Mouse (Mus musculus): Measurements from ENCODE around the gene Traf7. TPM values are rescaled to one million over a fixed set of nuclear protein-coding genes. Genes with fewer than 3 reads are reported as not detected.

The Traf7 gene
- polyA plus RNA-seq, 1 experiment from 2014 or later: 42.6 TPM

DNA sequence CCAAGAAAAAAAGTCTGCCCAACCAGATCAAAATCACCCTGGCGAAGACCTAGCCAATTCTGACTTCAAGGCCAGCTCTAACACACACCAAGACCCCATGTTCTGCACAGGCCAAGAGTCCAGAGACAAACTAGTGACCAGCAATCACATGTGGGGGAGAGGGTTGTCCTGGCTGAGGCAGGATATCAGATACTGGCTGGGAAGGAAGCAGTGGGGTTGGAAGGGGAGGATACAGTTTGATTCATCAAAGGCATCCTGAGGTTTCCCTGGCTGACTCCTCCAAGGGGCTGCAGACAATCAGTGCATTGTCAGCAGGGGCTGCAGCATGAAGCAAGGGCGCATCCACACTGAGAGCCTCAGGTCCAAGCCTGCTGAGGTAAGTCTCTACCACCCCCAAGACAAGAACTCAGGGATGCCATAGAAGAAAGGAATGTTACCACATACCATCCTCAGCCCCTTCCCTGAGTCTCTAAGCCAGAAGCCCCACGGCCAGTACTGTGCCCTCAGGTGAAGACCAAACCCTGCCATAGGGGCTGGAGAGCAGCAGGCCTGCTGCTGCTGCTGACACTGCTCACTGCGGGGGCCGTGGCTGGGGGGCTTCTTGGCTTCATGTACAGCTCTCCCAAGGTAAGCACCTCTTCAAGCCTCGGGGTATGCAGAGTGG, 54.0 kb downstream of the Traf7 start, which contains the start of gene Bricd5:
Gene Bricd5, plus strand, starts transcription at position 273 of the 664 bp plus-strand sequence.
- no peak for ATAC-seq (ENCODE audit: low FRiP score, low TSS enrichment)

DNA sequence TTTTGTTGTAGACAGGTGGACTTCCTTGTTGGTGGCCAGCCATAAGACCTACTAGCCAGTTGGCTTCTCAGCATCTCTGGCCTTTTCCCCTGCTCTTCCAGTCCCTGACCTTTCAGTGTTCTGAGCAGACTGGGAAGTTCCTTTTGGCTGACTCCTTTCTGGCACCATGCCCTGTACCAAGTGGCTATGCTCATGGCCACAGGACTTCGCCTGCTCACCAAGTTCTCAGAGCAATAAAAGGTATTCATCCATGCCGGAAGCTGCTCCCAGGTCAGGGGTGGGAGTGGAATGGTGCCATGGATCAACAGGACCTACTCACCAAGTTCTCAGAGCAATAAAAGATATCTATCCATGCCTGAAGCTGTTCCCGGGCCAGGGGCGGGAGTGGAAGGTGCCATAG, 55.2 kb downstream of the Traf7 start:
- Histone ChIP-seq H3K4me3 (ENCODE audit: low read depth, low read length) (no peak overlapping the region), H3K27ac (replicated peaks) (peak overlapping the region; percentile 75), H3K9ac (ENCODE audit: low read length) (no peak overlapping the region), H3K27me3 (ENCODE audit: control insufficient read depth, insufficient read depth, low read length) (no peaks in the 10 kb centered on the region), H3K4me1 (replicated peaks; ENCODE audit: control insufficient read depth, insufficient read depth) (0 out of 2 replicates have a peak, but pooled peaks cover 6% of the 10 kb centered on the region), H3K36me3 (ENCODE audit: control insufficient read depth, insufficient read depth, low read length) (peaks cover 23% of the 10 kb centered on the region), H3K9me3 (ENCODE audit: control insufficient read depth, low read length) (no peaks in the 10 kb centered on the region), H3K4me2 (replicated peaks; ENCODE audit: low read depth) (0 out of 2 replicates have a peak overlapping the region, but pooled peaks have one; percentile 8)
- 54% methylated on average over 4 of the region's 4 CpGs for WGBS
- TF ChIP-seq EP300 (optimal IDR thresholded peaks at IDR 0.05) (no peak), CTCF (IDR thresholded peaks at IDR 0.05; ENCODE audit: low read depth) (no peak)
- no peak for ATAC-seq (ENCODE audit: low FRiP score, low TSS enrichment)
- peak; percentile 74 for DNase-seq (ENCODE audit: low spot score)

More for the DNA sequence above, 54.0 kb downstream of the Traf7 start, which contains the start of gene Bricd5:
- no peaks in the 10 kb centered on the region for H3K9me3 ChIP-seq (ENCODE audit: control insufficient read depth, low read length)
- peak within 1 kb of the TSS; percentile 75 for H3K27ac ChIP-seq (replicated peaks)
- H3K4me3 ChIP-seq (ENCODE audit: low read depth, low read length): no peak within 1 kb of the TSS
- 0 out of 2 replicates have a peak within 1 kb of the TSS, but pooled peaks have one; percentile 8 for H3K4me2 ChIP-seq (replicated peaks; ENCODE audit: low read depth)
- no peak for DNase-seq (ENCODE audit: low spot score)
- peaks cover 23% of the 10 kb centered on the region for H3K36me3 ChIP-seq (ENCODE audit: control insufficient read depth, insufficient read depth, low read length)
- H3K27me3 ChIP-seq (ENCODE audit: control insufficient read depth, insufficient read depth, low read length): no peaks in the 10 kb centered on the region
- no peak for TF ChIP-seq CTCF (IDR thresholded peaks at IDR 0.05; ENCODE audit: low read depth)
- no peak for TF ChIP-seq EP300 (optimal IDR thresholded peaks at IDR 0.05)
- WGBS: 83% methylated on average over 6 of the region's 6 CpGs
- no peak within 1 kb of the TSS for H3K9ac ChIP-seq (ENCODE audit: low read length)
- peaks cover 11% of the 10 kb centered on the region; the same call in 1 of the 2 replicates for H3K4me1 ChIP-seq (replicated peaks; ENCODE audit: control insufficient read depth, insufficient read depth)

- WGBS: 1% methylated on average over 66 of the region's 68 CpGs
- TF ChIP-seq CTCF (IDR thresholded peaks at IDR 0.05; ENCODE audit: low read depth): no peak; the same call in 1 of the 2 replicates
- no peak for TF ChIP-seq EP300 (optimal IDR thresholded peaks at IDR 0.05)
- H3K4me2 ChIP-seq (replicated peaks; ENCODE audit: low read depth): peak overlapping the region; percentile 97
- ATAC-seq (ENCODE audit: low FRiP score, low TSS enrichment): no peak; the same call in 1 of the 2 replicates
- H3K36me3 ChIP-seq (ENCODE audit: control insufficient read depth, insufficient read depth, low read length): peaks cover 12% of the 10 kb centered on the region; the same call in 1 of the 2 replicates
- H3K4me1 ChIP-seq (replicated peaks; ENCODE audit: control insufficient read depth, insufficient read depth): 0 out of 2 replicates have a peak, but pooled peaks cover 6% of the 10 kb centered on the region
- peak; percentile 56 for DNase-seq (ENCODE audit: low spot score)
- H3K9me3 ChIP-seq (ENCODE audit: control insufficient read depth, low read length): no peaks in the 10 kb centered on the region
- peak overlapping the region; percentile 89 for H3K27ac ChIP-seq (replicated peaks)
- H3K9ac ChIP-seq (ENCODE audit: low read length): peak overlapping the region; percentile 87
- H3K27me3 ChIP-seq (ENCODE audit: control insufficient read depth, insufficient read depth, low read length): no peaks in the 10 kb centered on the region
- peak overlapping the region; percentile 78 for H3K4me3 ChIP-seq (ENCODE audit: low read depth, low read length)
These were observed 56.8 kb downstream of the Traf7 start for GRCm38 (mm10) chr17:24470701-24471527.

GRCm38 (mm10) chr17:24469910-24470602, 57.7 kb downstream of the Traf7 start, which contains the start of the genes E4f1 and Pgp:
E4f1 (minus strand) TSS chr17:24470313.
Pgp (plus strand) TSS chr17:24470392.
- peak within 1 kb of the TSS; percentile 87 for H3K9ac ChIP-seq (ENCODE audit: low read length)
- under 1% methylated on average over 53 of the region's 75 CpGs for whole genome bisulfite sequencing
- peak within 1 kb of the TSS; percentile 78 for H3K4me3 ChIP-seq (ENCODE audit: low read depth, low read length)
- H3K4me1 ChIP-seq (replicated peaks; ENCODE audit: control insufficient read depth, insufficient read depth): 0 out of 2 replicates have a peak, but pooled peaks cover 6% of the 10 kb centered on the region
- H3K27me3 ChIP-seq (ENCODE audit: control insufficient read depth, insufficient read depth, low read length): no peaks in the 10 kb centered on the region
- ATAC-seq (ENCODE audit: low FRiP score, low TSS enrichment) (peak; percentile 97), DNase-seq (ENCODE audit: low spot score) (peak; percentile 99)
- peak within 1 kb of the TSS; percentile 89 for H3K27ac ChIP-seq (replicated peaks)
- no peaks in the 10 kb centered on the region for H3K9me3 ChIP-seq (ENCODE audit: control insufficient read depth, low read length)
- peak within 1 kb of the TSS; percentile 97 for H3K4me2 ChIP-seq (replicated peaks; ENCODE audit: low read depth)
- TF ChIP-seq CTCF (IDR thresholded peaks at IDR 0.05; ENCODE audit: low read depth): no peak
- TF ChIP-seq EP300 (optimal IDR thresholded peaks at IDR 0.05): no peak
- peaks cover 6% of the 10 kb centered on the region; the same call in 1 of the 2 replicates for H3K36me3 ChIP-seq (ENCODE audit: control insufficient read depth, insufficient read depth, low read length)

DNA sequence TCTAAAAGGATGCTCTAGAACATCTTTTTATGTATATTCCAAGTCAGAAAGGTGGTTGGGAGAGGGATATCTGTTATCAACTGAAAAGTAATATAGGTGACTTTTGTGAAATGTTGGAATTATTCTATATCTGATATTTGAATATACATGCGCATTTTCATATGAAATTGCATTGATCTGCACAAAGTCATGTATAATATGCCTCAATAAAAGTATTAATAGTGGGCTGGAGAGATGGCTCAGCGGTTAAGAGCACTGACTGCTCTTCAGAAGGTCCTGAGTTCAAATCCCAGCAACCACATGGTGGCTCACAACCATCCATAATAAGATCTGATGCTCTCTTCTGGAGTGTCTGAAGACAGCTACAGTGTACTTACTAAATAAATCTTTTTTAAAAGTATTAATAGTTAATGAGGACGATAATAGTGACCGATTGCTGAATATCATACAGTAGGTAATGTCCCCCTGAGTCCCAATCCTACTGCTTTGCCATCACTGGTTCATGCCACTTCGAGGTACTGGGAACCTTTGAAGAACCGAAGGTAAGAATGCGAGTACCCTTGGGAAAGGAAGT, 58.3 kb downstream of the Traf7 start:
- ATAC-seq (ENCODE audit: low FRiP score, low TSS enrichment) (no peak), DNase-seq (ENCODE audit: low spot score) (no peak)
- Histone ChIP-seq H3K27ac (replicated peaks) (peak overlapping the region; percentile 75), H3K4me3 (ENCODE audit: low read depth, low read length) (peak overlapping the region; percentile 78), H3K9me3 (ENCODE audit: control insufficient read depth, low read length) (no peaks in the 10 kb centered on the region), H3K9ac (ENCODE audit: low read length) (peak overlapping the region; percentile 87; the same call in 1 of the 2 replicates), H3K36me3 (ENCODE audit: control insufficient read depth, insufficient read depth, low read length) (0 out of 2 replicates have a peak, but pooled peaks cover 4% of the 10 kb centered on the region), H3K4me1 (replicated peaks; ENCODE audit: control insufficient read depth, insufficient read depth) (0 out of 2 replicates have a peak, but pooled peaks cover 6% of the 10 kb centered on the region), H3K27me3 (ENCODE audit: control insufficient read depth, insufficient read depth, low read length) (no peaks in the 10 kb centered on the region), H3K4me2 (replicated peaks; ENCODE audit: low read depth) (peak overlapping the region; percentile 97)
- 15% methylated on average over 7 of the region's 7 CpGs for WGBS
- TF ChIP-seq EP300 (optimal IDR thresholded peaks at IDR 0.05): no peak
- TF ChIP-seq CTCF (IDR thresholded peaks at IDR 0.05; ENCODE audit: low read depth): no peak

Measured in stomach, postnatal 0 days (tissue).